Mouse (Mus musculus): ENCODE measurements around the gene Lyl1.
"Not testable (repeated sequence)": the region's sequence is repeated elsewhere in the genome, so short reads cannot be mapped to it uniquely, and the experiment has no call there.

Lyl1 gene

GRCm38 (mm10) chr8:84668731-84669485, 32.3 kb upstream of the Lyl1 start:
- no peak for DNase-seq (ENCODE audit: low spot score in 2 of 2)

- not testable (repeated sequence) for DNase-seq (ENCODE audit: low spot score in 2 of 2)
Observed at GRCm38 (mm10) chr8:84670295-84671006, 30.8 kb upstream of the Lyl1 start.

- DNase-seq (ENCODE audit: low spot score in 2 of 2): no peak
Observed at GRCm38 (mm10) chr8:84677305-84677704, 24.0 kb upstream of the Lyl1 start.

- DNase-seq (ENCODE audit: low spot score in 2 of 2): no peak
Observed at GRCm38 (mm10) chr8:84681476-84681875, 19.8 kb upstream of the Lyl1 start.

GRCm38 (mm10) chr8:84682257-84682656, 19.0 kb upstream of the Lyl1 start:
- no peak for DNase-seq (ENCODE audit: low spot score in 2 of 2)

- no peak for DNase-seq (ENCODE audit: low spot score in 2 of 2)
Observed at GRCm38 (mm10) chr8:84684537-84684936, 16.7 kb upstream of the Lyl1 start.

GRCm38 (mm10) chr8:84686191-84687002, 14.9 kb upstream of the Lyl1 start, which contains the start of gene Trmt1:
Trmt1 (plus strand) TSS chr8:84686307.
- no peak for DNase-seq (ENCODE audit: low spot score in 2 of 2)

- DNase-seq (ENCODE audit: low spot score in 2 of 2): peak in 1 of 2 experiments; percentile 50
Observed at GRCm38 (mm10) chr8:84687003-84687704, 14.1 kb upstream of the Lyl1 start.

GRCm38 (mm10) chr8:84687705-84688100, 13.6 kb upstream of the Lyl1 start, which contains the start of gene Nacc1:
Nacc1 (minus strand) TSS chr8:84687862.
- peak; percentile 80 to 87 for DNase-seq (ENCODE audit: low spot score in 2 of 2)

GRCm38 (mm10) chr8:84689091-84689915, 12.0 kb upstream of the Lyl1 start:
- DNase-seq (ENCODE audit: low spot score in 2 of 2): peak; percentile 87 to 88

- DNase-seq (ENCODE audit: low spot score in 2 of 2): no peak
Observed at GRCm38 (mm10) chr8:84693332-84693731, 7.9 kb upstream of the Lyl1 start.

- no peak for DNase-seq (ENCODE audit: low spot score in 2 of 2)
Observed at GRCm38 (mm10) chr8:84695140-84695539, 6.1 kb upstream of the Lyl1 start.

- no peak for DNase-seq (ENCODE audit: low spot score in 2 of 2)
Observed at GRCm38 (mm10) chr8:84697166-84698130, 3.8 kb upstream of the Lyl1 start.

- DNase-seq (ENCODE audit: low spot score in 2 of 2): no peak
Observed at GRCm38 (mm10) chr8:84698288-84698687, 3.0 kb upstream of the Lyl1 start.

- peak; percentile 38 to 77 for DNase-seq (ENCODE audit: low spot score in 2 of 2)
Observed at GRCm38 (mm10) chr8:84698929-84699401, 2.3 kb upstream of the Lyl1 start.

GRCm38 (mm10) chr8:84699861-84700322, 1.4 kb upstream of the Lyl1 start:
- DNase-seq (ENCODE audit: low spot score in 2 of 2): peak in 1 of 2 experiments; percentile 64

GRCm38 (mm10) chr8:84700526-84700925, 731 bp upstream of the Lyl1 start:
- DNase-seq (ENCODE audit: low spot score in 2 of 2): no peak

GRCm38 (mm10) chr8:84702561-84702960, 1.3 kb downstream of the Lyl1 start:
- no peak for DNase-seq (ENCODE audit: low spot score in 2 of 2)

GRCm38 (mm10) chr8:84702963-84703465, 1.8 kb downstream of the Lyl1 start:
- no peak for DNase-seq (ENCODE audit: low spot score in 2 of 2)

Measured in urinary bladder, postnatal 36 days (tissue).